Mouse (Mus musculus) hindbrain, embryonic 11.5 days (tissue): ENCODE data around the gene Fmc1. TPM values are rescaled to one million over a fixed set of nuclear protein-coding genes. Genes with fewer than 3 reads are reported as not detected.
"Not testable (repeated sequence)": the region's sequence is repeated elsewhere in the genome, so short reads cannot be mapped to it uniquely, and the experiment has no call there.

Experiments
- ATAC-seq: fragments of 200-750 bp; cut with Nextera tagmentation; 2 replicates; pipeline ENCODE4 v1.8.0; 2017; ENCODE audit warnings: mild to moderate bottlenecking, moderate TSS enrichment, moderate library complexity; ENCODE audit not compliant: low FRiP score
- DNase-seq: peaks from one replicate; pipeline ENCODE4 v3.0.0-alpha.2; 2015; ENCODE audit warnings: low spot score
- H3K27ac ChIP-seq: fragments of 300-500 bp; sonication (generic); 2 replicates; pipeline ENCODE4 v1.5.1; 2014; ENCODE audit warnings: mild to moderate bottlenecking, low read depth, low read length
- H3K27me3 ChIP-seq: fragments of 300-500 bp; sonication (generic); 2 replicates; pipeline ENCODE4 v1.6.1; 2014; ENCODE audit warnings: mild to moderate bottlenecking, low read length, moderate library complexity, mixed read lengths; ENCODE audit not compliant: control insufficient read depth, insufficient read depth
- H3K36me3 ChIP-seq: fragments of 300-500 bp; sonication (generic); 2 replicates; pipeline ENCODE4 v1.6.1; 2014; ENCODE audit warnings: mild to moderate bottlenecking, low read length, moderate library complexity, mixed read lengths; ENCODE audit not compliant: control insufficient read depth, insufficient read depth
- H3K4me1 ChIP-seq: fragments of 300-500 bp; sonication (generic); replicated peaks from 2 replicates; pipeline ENCODE4 v1.6.1; 2014; ENCODE audit warnings: low read length, mixed read lengths; ENCODE audit not compliant: control insufficient read depth, insufficient read depth
- H3K4me2 ChIP-seq: fragments of 300-500 bp; sonication (generic); replicated peaks from 2 replicates; pipeline ENCODE4 v1.6.1; 2014; ENCODE audit warnings: mild to moderate bottlenecking, low read depth, low read length
- H3K4me3 ChIP-seq: fragments of 300-500 bp; sonication (generic); 2 replicates; pipeline ENCODE4 v1.5.1; 2014; ENCODE audit warnings: low read depth, low read length
- H3K9ac ChIP-seq: fragments of 300-500 bp; sonication (generic); 2 replicates; pipeline ENCODE4 v1.6.1; 2014; ENCODE audit warnings: low read depth, low read length
- H3K9me3 ChIP-seq: fragments of 300-500 bp; sonication (generic); 2 replicates; pipeline ENCODE4 v1.6.1; 2016; ENCODE audit warnings: low read length; ENCODE audit not compliant: control insufficient read depth
- WGBS: fragments of 180-500 bp; shearing (Covaris S2); extraction: QIAGEN DNeasy Blood & Tissue Kit; methylation state at CpG from one replicate; pipeline ENCODE4 v1.1.7; 2014; 5-methylcytosine and 5-hydroxymethylcytosine counted together
- polyA plus RNA-seq: library from polyadenylated mRNA; unstranded; fragments of >200 nt; fragmentation: Nextera tagmentation; extraction: Ambion mirVana; gene quantifications from 2 replicates; pipeline ENCODE4 v1.2.1, GENCODE M21; 2014

The Fmc1 gene
- polyA plus RNA-seq, 1 experiment from 2014 or later: 124 TPM

- H3K4me1 ChIP-seq, DNase-seq, H3K27me3 ChIP-seq, ATAC-seq, H3K4me3 ChIP-seq, H3K9ac ChIP-seq, H3K36me3 ChIP-seq, H3K9me3 ChIP-seq: not testable (repeated sequence)
- Histone ChIP-seq H3K27ac (0 out of 2 replicates have a peak overlapping the region, but pooled peaks have one; percentile 98), H3K4me2 (peak overlapping the region; percentile 76; the same call in 1 of the 2 replicates)
- WGBS: 85% methylated on average over 6 of the region's 6 CpGs
Measured at GRCm38 (mm10) chr6:38549840-38550239, 16.5 kb downstream of the Fmc1 start.

GRCm38 (mm10) chr6:38550250-38551061 lies 17.2 kb downstream of the Fmc1 start:
- Histone ChIP-seq H3K4me1 (no peaks in the 10 kb centered on the region), H3K9me3 (no peaks in the 10 kb centered on the region), H3K4me2 (peak overlapping the region; percentile 76), H3K27ac (peak overlapping the region; percentile 98), H3K9ac (peak overlapping the region; percentile 87), H3K27me3 (no peaks in the 10 kb centered on the region), H3K4me3 (peak overlapping the region; percentile 74), H3K36me3 (no peaks in the 10 kb centered on the region)
- DNase-seq (no peak), ATAC-seq (no peak; the same call in 1 of the 2 replicates)
- WGBS: 10% methylated on average over 28 of the region's 28 CpGs

GRCm38 (mm10) chr6:38551062-38551988 lies 18.0 kb downstream of the Fmc1 start, which contains the start of gene Luc7l2:
TSS of gene Luc7l2 (plus strand) at chr6:38551334.
- whole genome bisulfite sequencing: under 1% methylated on average over 90 of the region's 98 CpGs
- DNase-seq: peak; percentile 97
- H3K4me3 ChIP-seq: peak within 1 kb of the TSS; percentile 74
- H3K4me1 ChIP-seq: no peaks in the 10 kb centered on the region
- H3K27me3 ChIP-seq: no peaks in the 10 kb centered on the region
- peak; percentile 93 for ATAC-seq
- peak within 1 kb of the TSS; percentile 98 for H3K27ac ChIP-seq
- H3K9ac ChIP-seq: peak within 1 kb of the TSS; percentile 90
- peak within 1 kb of the TSS; percentile 76 for H3K4me2 ChIP-seq
- H3K36me3 ChIP-seq: no peaks in the 10 kb centered on the region
- no peaks in the 10 kb centered on the region for H3K9me3 ChIP-seq

DNA sequence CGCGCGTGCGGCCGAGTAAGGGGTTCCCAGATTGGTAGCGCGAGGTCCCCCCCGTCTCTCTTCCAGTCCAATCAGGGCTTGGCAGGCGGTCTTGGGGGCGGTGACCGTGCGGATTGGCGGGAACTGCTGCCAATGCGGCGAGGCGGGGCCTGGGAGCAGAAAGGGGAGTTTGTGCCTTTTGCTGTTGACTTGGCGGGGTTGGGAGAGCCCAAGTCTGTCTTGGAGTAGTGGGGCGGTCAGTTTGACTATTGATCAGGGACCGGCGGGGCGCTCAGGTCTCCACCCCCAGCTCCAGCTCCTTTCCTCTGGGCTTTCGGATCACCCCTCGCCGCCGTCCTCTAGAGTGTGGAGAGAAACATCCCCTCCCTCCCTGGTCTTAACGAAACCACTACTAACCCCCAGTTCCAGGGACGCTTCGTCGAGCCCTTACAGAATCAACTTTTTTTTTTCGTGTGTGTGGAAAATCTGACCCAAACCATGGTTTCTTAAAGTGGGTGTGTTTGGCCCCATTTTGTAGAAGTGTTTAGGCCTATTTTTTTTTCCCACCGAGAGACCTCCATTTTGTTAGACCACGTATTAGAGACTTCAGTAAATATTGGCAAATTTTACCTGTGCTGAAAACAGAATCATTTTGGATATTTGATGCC lies 18.8 kb downstream of the Fmc1 start:
- no peaks in the 10 kb centered on the region for H3K9me3 ChIP-seq
- H3K27ac ChIP-seq: peak overlapping the region; percentile 98
- H3K27me3 ChIP-seq: no peaks in the 10 kb centered on the region
- no peaks in the 10 kb centered on the region for H3K4me1 ChIP-seq
- H3K36me3 ChIP-seq: no peaks in the 10 kb centered on the region
- peak overlapping the region; percentile 49 for H3K4me2 ChIP-seq
- ATAC-seq (peak; percentile 94), DNase-seq (peak; percentile 97)
- WGBS: under 1% methylated on average over 28 of the region's 32 CpGs
- H3K4me3 ChIP-seq: peak overlapping the region; percentile 74
- peak overlapping the region; percentile 90 for H3K9ac ChIP-seq

- ATAC-seq (no peak), DNase-seq (no peak)
- peak overlapping the region; percentile 49 for H3K4me2 ChIP-seq
- no peaks in the 10 kb centered on the region for H3K9me3 ChIP-seq
- WGBS: 25% methylated on average over 5 of the region's 5 CpGs
- H3K27me3 ChIP-seq: no peaks in the 10 kb centered on the region
- no peaks in the 10 kb centered on the region for H3K36me3 ChIP-seq
- H3K9ac ChIP-seq: no peak overlapping the region
- H3K4me1 ChIP-seq: no peaks in the 10 kb centered on the region
- H3K27ac ChIP-seq: no peak overlapping the region
- peak overlapping the region; percentile 74 for H3K4me3 ChIP-seq
Measured at GRCm38 (mm10) chr6:38552636-38553000, 19.3 kb downstream of the Fmc1 start.

DNA sequence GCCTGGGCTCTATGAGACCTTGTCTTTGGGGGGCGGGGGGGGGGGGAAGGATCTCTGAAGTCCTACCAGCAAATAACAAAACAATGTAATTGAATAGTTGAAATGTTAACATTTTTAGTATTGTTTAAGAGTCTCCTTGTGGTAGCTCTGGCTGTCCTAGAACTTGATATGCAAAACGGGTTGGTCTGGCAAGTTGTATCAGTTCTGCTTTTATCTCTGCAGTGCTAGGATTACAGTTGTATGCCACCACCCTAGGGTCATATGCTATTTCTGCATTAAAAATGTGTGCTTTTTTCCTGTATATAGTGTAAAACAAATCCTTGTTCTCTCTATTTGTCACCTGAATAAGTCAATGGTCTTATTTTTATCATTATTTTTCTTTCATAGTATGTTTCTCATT lies 42.8 kb downstream of the Fmc1 start:
- 94% methylated on average over 2 of the region's 2 CpGs for WGBS
- no peak for ATAC-seq

DNA sequence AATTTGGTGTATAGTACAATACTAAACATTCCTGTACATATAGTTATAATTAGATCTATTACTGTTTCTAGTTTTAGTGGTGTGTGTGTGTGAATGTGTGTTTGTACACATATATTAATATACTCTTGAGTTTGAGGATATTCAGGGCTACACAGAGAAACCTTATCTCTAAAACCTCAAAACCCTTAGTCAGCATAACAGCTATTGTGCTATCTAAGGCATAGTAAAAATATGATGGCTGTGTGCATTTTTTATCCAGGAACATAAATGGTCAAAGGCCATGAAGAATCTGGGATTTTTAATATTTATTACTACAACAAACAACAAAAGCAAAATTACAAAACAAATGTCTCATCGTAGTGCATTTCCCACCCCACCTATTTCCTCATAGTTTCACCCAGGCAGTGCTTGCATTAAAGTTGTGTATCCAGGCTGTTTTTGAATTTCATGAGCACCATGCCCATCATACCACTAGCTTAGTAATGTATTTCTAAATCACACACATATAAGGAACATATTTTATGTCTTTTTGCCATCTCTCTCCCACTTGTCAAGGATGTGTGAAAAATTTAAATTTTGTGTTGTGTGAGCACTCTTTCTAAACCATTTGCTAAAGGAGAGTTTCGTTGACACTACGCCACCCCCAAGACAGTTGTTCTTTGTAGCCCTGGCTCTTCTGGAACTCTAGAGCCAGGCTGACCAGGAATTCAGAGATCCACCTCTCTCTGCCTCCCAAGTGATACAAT lies 47.0 kb downstream of the Fmc1 start:
- no peak for ATAC-seq
- Histone ChIP-seq H3K4me1 (no peaks in the 10 kb centered on the region), H3K9me3 (no peaks in the 10 kb centered on the region), H3K27me3 (no peaks in the 10 kb centered on the region), H3K4me2 (no peak overlapping the region), H3K4me3 (no peak overlapping the region), H3K27ac (no peak overlapping the region), H3K36me3 (no peaks in the 10 kb centered on the region; the same call in 1 of the 2 replicates), H3K9ac (no peak overlapping the region)
- no peak for DNase-seq
- WGBS: 94% methylated on average over 3 of the region's 3 CpGs

More for the DNA sequence above, 42.8 kb downstream of the Fmc1 start:
- no peak for DNase-seq
- no peaks in the 10 kb centered on the region for H3K9me3 ChIP-seq
- no peak overlapping the region for H3K9ac ChIP-seq
- no peak overlapping the region for H3K4me2 ChIP-seq
- no peaks in the 10 kb centered on the region for H3K4me1 ChIP-seq
- H3K27me3 ChIP-seq: no peaks in the 10 kb centered on the region
- no peak overlapping the region for H3K4me3 ChIP-seq
- H3K27ac ChIP-seq: no peak overlapping the region
- H3K36me3 ChIP-seq: 0 out of 2 replicates have a peak, but pooled peaks cover 5% of the 10 kb centered on the region

DNA sequence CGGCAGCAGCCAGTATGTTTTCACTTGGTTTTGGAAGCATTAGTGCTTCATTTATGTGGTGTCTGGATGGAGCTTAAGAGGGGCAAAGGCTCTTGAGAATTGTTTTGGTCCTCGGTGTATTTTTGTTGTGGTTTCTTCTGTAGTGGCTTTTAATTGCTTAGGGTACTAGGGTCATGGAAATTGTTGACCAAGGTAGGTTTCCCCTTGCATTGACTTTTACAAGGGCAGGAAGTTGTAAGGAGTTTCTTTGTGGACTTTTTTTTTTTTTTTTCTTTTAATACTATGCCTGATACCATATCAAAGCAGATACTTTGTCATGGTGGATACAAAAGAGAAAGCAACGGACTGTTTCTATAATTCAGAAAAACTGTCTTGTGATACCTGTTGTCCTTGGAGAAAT lies 48.4 kb downstream of the Fmc1 start:
- H3K9me3 ChIP-seq: no peaks in the 10 kb centered on the region
- no peaks in the 10 kb centered on the region for H3K27me3 ChIP-seq
- no peak overlapping the region for H3K4me3 ChIP-seq
- H3K27ac ChIP-seq: no peak overlapping the region
- no peaks in the 10 kb centered on the region; the same call in 1 of the 2 replicates for H3K36me3 ChIP-seq
- no peak overlapping the region for H3K4me2 ChIP-seq
- 93% methylated on average over 3 of the region's 3 CpGs for WGBS
- no peak overlapping the region for H3K9ac ChIP-seq
- ATAC-seq (no peak), DNase-seq (no peak)
- H3K4me1 ChIP-seq: no peaks in the 10 kb centered on the region
